Mouse (Mus musculus) bone marrow, adult 2 months (tissue): ENCODE data around the gene Mfap3l.

Experiments used
- CTCF ChIP-seq: fragments of 200-500 bp; IDR thresholded peaks from 2 replicates; pipeline ENCODE4 v1.5.1; 2011; ENCODE audit warnings: low read length, control low read depth; ENCODE audit not compliant: control insufficient read depth, insufficient read depth
- POLR2A ChIP-seq: fragments of 200-500 bp; IDR thresholded peaks from 2 replicates; pipeline ENCODE4 v1.6.1; 2011; ENCODE audit warnings: low read depth, mild to moderate bottlenecking, control low read depth, low read length, borderline replicate concordance; ENCODE audit not compliant: control insufficient read depth

GRCm38 (mm10) chr8:60583369-60583768 lies 49.3 kb upstream of the Mfap3l start:
- no peak for TF ChIP-seq POLR2A
- no peak for TF ChIP-seq CTCF
